Mouse (Mus musculus) kidney, adult 18-20 months (tissue): ENCODE measurements at regions not wholly inside any gene's neighbourhood (a gene's known extent, or its start where the extent isn't known, plus 50 kb on each side); places are given as distances from the start of the nearest gene placed in this dataset.

ENCODE experiments used
- DNase-seq: peaks from one replicate; pipeline ENCODE4 v3.0.0; 2021

DNA sequence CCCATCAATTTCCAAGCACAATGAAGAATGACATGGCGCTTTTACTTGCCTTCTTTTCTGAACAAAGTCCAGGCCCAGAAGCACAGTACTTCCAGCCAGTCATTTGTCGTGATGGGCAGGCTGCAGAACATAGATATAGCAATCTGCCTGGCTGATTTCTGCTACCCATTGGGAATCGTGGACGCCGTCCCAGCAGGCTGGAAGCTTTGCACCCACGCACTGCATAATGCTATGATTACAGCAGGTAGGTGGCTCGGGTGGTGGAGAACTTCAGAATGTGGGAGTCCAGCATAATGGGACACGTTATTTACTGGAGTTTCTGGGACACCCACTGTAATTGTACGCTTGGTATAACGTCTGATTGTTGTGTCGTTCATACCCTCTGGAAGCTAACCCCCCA is 116.2 kb upstream of the Meis2 start:
- no peak for DNase-seq

GRCm38 (mm10) chr2:116177155-116177554 is 111.5 kb upstream of the Meis2 start:
- no peak for DNase-seq

- no peak for DNase-seq
Observed at GRCm38 (mm10) chr2:116165871-116166770, 100.5 kb upstream of the Meis2 start.
